Mouse (Mus musculus) thymus, postnatal 0 days (tissue): ENCODE measurements around the gene Fgf16. TPM values are rescaled to one million over a fixed set of nuclear protein-coding genes. Genes with fewer than 3 reads are reported as not detected.

Experiments
- DNase-seq: peaks from one replicate; pipeline ENCODE4 v3.0.0-alpha.2; 2015; ENCODE audit warnings: low spot score
- polyA plus RNA-seq: library from polyadenylated mRNA; unstranded; fragments of >200 nt; fragmentation: Nextera tagmentation; extraction: Ambion mirVana; gene quantifications from 2 replicates; pipeline ENCODE4 v1.2.1, GENCODE M21; 2015

The Fgf16 gene
- 0.43 and 0.49 TPM in 2 replicates for polyA plus RNA-seq

GRCm38 (mm10) chrX:105764162-105765004, at the start of gene Fgf16:
TSS of gene Fgf16 (plus strand) at chrX:105764279.
- peak; percentile 3 for DNase-seq

DNA sequence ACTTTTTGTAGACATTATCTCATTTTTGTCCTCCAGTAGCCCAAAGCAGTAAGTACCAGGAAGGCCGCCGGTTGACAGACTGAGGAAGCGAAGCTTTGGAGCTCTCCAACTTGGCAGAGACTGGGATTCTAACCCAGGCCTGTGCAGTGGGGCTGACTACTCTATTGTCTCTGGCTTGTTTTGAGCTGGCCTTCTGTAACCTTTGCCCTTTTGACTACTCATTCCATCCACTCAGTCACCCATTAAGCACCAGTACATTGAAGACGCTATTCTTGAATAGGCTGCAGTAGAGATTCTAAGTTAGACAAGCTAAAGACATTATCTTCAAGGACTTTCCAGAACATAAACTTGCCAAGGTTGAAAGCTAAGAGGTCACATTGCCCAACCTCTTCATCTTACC, 49.3 kb upstream of the Fgf16 start:
- no peak for DNase-seq

GRCm38 (mm10) chrX:105715789-105716321, 48.2 kb upstream of the Fgf16 start:
- DNase-seq, result no peak

GRCm38 (mm10) chrX:105718388-105718787, 45.7 kb upstream of the Fgf16 start:
- no peak for DNase-seq

- DNase-seq, result no peak
Observed at GRCm38 (mm10) chrX:105718943-105719342, 45.1 kb upstream of the Fgf16 start.

- DNase-seq, result no peak
Observed at GRCm38 (mm10) chrX:105724174-105724573, 39.9 kb upstream of the Fgf16 start.

GRCm38 (mm10) chrX:105762847-105763527, 1.1 kb upstream of the Fgf16 start:
- no peak for DNase-seq

DNA sequence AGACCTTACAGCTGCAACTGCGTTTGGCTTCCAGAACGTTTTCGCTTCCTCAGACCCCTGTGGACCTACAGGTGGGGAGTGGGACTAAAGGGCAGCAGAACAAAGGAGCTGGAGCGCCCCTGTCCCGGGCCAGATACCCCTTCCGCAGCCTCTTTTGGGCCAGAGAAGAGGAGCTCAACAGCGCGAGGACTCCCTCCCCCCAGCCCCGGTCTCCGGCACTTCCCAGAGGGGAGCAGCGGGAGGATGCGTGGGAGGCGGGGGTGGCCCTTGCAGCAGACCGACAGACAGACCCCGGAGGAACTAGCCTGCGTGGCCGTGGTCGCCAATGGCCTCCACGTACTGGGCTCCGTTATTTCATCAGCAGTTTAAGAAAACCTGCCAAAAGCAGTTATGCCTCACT, 467 bp upstream of the Fgf16 start:
- DNase-seq, result no peak

DNA sequence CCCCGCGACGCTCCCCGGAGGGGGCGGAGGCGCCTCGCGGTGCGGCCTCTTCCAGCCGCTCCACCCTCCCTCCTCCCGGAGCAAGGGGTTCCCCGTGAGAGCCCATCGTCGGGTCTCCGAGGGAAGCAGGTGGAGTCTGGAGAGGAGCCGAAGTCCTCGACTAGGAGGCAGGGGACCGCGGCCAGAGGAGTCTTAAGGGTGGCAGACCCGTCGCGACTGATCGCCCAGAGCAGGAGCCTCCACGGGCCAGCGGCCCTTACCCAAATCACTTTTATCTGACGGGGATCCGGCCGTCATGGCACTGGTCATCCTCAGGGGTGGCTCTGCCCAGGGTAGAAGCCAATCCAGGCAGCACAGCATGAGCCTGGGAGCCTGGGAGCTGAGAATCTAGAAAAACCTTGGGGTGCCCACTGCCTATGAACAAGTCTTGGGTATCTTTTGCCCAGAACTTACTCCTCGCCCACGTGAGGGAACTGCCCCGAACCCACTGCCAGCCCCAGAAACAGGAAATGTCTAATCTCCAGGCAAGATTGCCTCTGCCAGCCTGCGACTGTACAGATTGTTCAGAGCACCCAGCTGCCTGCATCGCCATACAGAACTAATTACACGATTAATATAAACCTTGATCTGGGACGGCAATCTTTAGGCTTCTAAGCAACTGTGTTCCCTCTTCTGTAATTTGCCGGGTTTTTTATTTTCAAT, 1.1 kb downstream of the Fgf16 start:
- no peak for DNase-seq

DNA sequence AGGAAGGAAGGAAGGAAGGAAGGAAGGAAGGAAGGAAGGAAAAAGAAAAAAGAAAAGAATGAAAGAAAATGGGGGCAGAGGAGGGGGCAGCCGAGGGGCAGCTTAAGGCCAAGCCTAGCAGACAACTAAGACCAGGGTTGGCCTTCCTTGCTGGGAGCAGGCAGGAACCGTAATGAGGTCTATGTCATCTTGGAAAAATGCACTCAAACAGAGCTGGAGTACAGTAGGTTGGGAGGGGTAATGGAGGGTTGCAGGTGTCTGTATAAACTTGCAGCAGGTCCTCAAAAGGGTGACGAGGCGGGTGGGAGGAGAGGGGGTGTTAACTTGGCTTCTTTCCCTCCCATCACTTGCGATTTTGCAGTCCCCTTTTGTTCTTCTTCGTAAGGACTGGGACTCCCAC, 1.9 kb downstream of the Fgf16 start:
- DNase-seq, result no peak

GRCm38 (mm10) chrX:105767177-105767764, 3.2 kb downstream of the Fgf16 start:
- no peak for DNase-seq

- no peak for DNase-seq
Observed at GRCm38 (mm10) chrX:105767932-105768331, 3.9 kb downstream of the Fgf16 start.

- DNase-seq, result no peak
Observed at GRCm38 (mm10) chrX:105773281-105773680, 9.2 kb downstream of the Fgf16 start.

DNA sequence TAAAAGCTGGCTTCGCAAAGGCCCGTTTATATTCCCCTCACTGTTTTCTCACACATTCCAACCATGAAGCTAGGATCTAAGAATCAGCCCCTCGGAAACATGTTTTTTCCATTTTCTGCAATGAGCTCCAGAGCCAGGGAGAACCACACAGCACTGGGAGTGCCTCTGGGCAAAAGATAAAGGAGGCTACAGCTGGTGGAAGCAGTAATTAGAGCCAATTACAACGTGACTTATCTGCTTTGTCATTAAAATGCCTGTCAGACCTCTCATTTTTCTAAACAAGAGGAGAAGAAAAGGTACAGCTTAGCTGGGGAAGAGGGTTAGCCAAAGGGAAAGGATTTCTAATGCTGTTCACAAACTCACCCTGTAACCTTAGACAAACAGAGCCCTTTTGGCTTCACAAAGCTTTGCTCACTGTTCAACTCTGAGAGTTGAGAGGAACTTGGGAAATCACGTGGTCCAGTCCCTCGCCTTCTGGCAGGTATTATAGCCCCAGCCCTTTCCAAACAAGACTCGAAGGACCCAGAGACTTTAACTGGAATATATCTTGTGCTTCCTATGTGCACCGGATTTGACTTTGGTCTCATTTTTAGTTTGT, 30.8 kb downstream of the Fgf16 start:
- no peak for DNase-seq

- DNase-seq, result no peak
Observed at GRCm38 (mm10) chrX:105824462-105824861, 60.4 kb downstream of the Fgf16 start.

Other genes with a start within 250 kb of the Fgf16 start
- 153 and 190 TPM in 2 replicates for gene Atrx, start 165.1 kb downstream of the Fgf16 start, polyA plus RNA-seq
- gene Magt1, start 247.6 kb downstream of the Fgf16 start, polyA plus RNA-seq, result 43.2 and 44.9 TPM in 2 replicates